Mouse (Mus musculus): ENCODE data around the gene Gm20604. TPM values are rescaled to one million over a fixed set of nuclear protein-coding genes. Genes with fewer than 3 reads are reported as not detected.

Gm20604 gene
- polyA plus RNA-seq, 1 experiment: 4.2 TPM

GRCm38 (mm10) chr12:102744839-102745238 lies 13.6 kb downstream of the Gm20604 start:
- Histone ChIP-seq H3K27me3 (ENCODE audit: control insufficient read depth, insufficient read depth, low read length) (no peaks in the 10 kb centered on the region), H3K4me1 (replicated peaks; ENCODE audit: control insufficient read depth, insufficient read depth, low read length) (peaks cover 10% of the 10 kb centered on the region), H3K4me3 (ENCODE audit: control insufficient read depth, insufficient read depth, low read length) (no peak overlapping the region), H3K27ac (ENCODE audit: control insufficient read depth, insufficient read depth, low read length) (no peak overlapping the region), H3K36me3 (ENCODE audit: control insufficient read depth, insufficient read depth, low read length) (0 out of 2 replicates have a peak, but pooled peaks cover 3% of the 10 kb centered on the region)
- 7% methylated on average over 6 of the region's 6 CpGs for WGBS
- TF ChIP-seq POLR2A (IDR thresholded peaks at IDR 0.05; ENCODE audit: control insufficient read depth, extremely low read depth, insufficient read depth, low read length, poor library complexity): no peak
- TF ChIP-seq CTCF (IDR thresholded peaks at IDR 0.05; ENCODE audit: borderline replicate concordance, control insufficient read depth, extremely low read depth, insufficient read depth, low read length, poor library complexity): no peak
- DNase-seq: no peak

GRCm38 (mm10) chr12:102743589-102744574 lies 14.6 kb downstream of the Gm20604 start, which contains the start of the genes Moap1 and Tmem251:
TSS of gene Moap1 (minus strand) at chr12:102743661.
TSS of gene Tmem251 (plus strand) at chr12:102743762.
- H3K4me3 ChIP-seq (ENCODE audit: control insufficient read depth, insufficient read depth, low read length): peak within 1 kb of the TSS; percentile 75
- peaks cover 10% of the 10 kb centered on the region for H3K4me1 ChIP-seq (replicated peaks; ENCODE audit: control insufficient read depth, insufficient read depth, low read length)
- 0 out of 2 replicates have a peak, but pooled peaks cover 3% of the 10 kb centered on the region for H3K36me3 ChIP-seq (ENCODE audit: control insufficient read depth, insufficient read depth, low read length)
- peak; percentile 76 for TF ChIP-seq POLR2A (IDR thresholded peaks at IDR 0.05; ENCODE audit: control insufficient read depth, extremely low read depth, insufficient read depth, low read length, poor library complexity)
- TF ChIP-seq CTCF (IDR thresholded peaks at IDR 0.05; ENCODE audit: borderline replicate concordance, control insufficient read depth, extremely low read depth, insufficient read depth, low read length, poor library complexity): 0 out of 2 replicates have a peak, but pooled peaks have one; percentile 10
- no peaks in the 10 kb centered on the region for H3K27me3 ChIP-seq (ENCODE audit: control insufficient read depth, insufficient read depth, low read length)
- DNase-seq: peak; percentile 90
- WGBS: under 1% methylated on average over 63 of the region's 63 CpGs
- H3K27ac ChIP-seq (ENCODE audit: control insufficient read depth, insufficient read depth, low read length): peak within 1 kb of the TSS; percentile 13; the same call in 1 of the 2 replicates

- 1% methylated on average over 33 of the region's 33 CpGs for WGBS
- Histone ChIP-seq H3K27me3 (ENCODE audit: control insufficient read depth, insufficient read depth, low read length) (no peaks in the 10 kb centered on the region), H3K36me3 (ENCODE audit: control insufficient read depth, insufficient read depth, low read length) (0 out of 2 replicates have a peak, but pooled peaks cover 3% of the 10 kb centered on the region), H3K4me3 (ENCODE audit: control insufficient read depth, insufficient read depth, low read length) (peak overlapping the region; percentile 75), H3K27ac (ENCODE audit: control insufficient read depth, insufficient read depth, low read length) (peak overlapping the region; percentile 13; the same call in 1 of the 2 replicates), H3K4me1 (replicated peaks; ENCODE audit: control insufficient read depth, insufficient read depth, low read length) (peaks cover 10% of the 10 kb centered on the region)
- TF ChIP-seq POLR2A (IDR thresholded peaks at IDR 0.05; ENCODE audit: control insufficient read depth, extremely low read depth, insufficient read depth, low read length, poor library complexity) (no peak), CTCF (IDR thresholded peaks at IDR 0.05; ENCODE audit: borderline replicate concordance, control insufficient read depth, extremely low read depth, insufficient read depth, low read length, poor library complexity) (no peak)
- DNase-seq: no peak
These were observed 15.4 kb downstream of the Gm20604 start for GRCm38 (mm10) chr12:102743036-102743588.

GRCm38 (mm10) chr12:102742056-102742455 lies 16.4 kb downstream of the Gm20604 start:
- DNase-seq: no peak

GRCm38 (mm10) chr12:102740285-102740684 lies 18.2 kb downstream of the Gm20604 start:
- no peaks in the 10 kb centered on the region for H3K27me3 ChIP-seq (ENCODE audit: control insufficient read depth, insufficient read depth, low read length)
- DNase-seq: peak; percentile 51
- TF ChIP-seq CTCF (IDR thresholded peaks at IDR 0.05; ENCODE audit: borderline replicate concordance, control insufficient read depth, extremely low read depth, insufficient read depth, low read length, poor library complexity) (no peak), POLR2A (IDR thresholded peaks at IDR 0.05; ENCODE audit: control insufficient read depth, extremely low read depth, insufficient read depth, low read length, poor library complexity) (no peak)
- H3K4me1 ChIP-seq (replicated peaks; ENCODE audit: control insufficient read depth, insufficient read depth, low read length): peaks cover 8% of the 10 kb centered on the region
- no peak overlapping the region for H3K27ac ChIP-seq (ENCODE audit: control insufficient read depth, insufficient read depth, low read length)
- no peaks in the 10 kb centered on the region for H3K36me3 ChIP-seq (ENCODE audit: control insufficient read depth, insufficient read depth, low read length)
- 67% methylated on average over 3 of the region's 3 CpGs for WGBS
- H3K4me3 ChIP-seq (ENCODE audit: control insufficient read depth, insufficient read depth, low read length): no peak overlapping the region

More at GRCm38 (mm10) chr12:102742056-102742455, 16.4 kb downstream of the Gm20604 start:
- 98% methylated on average over 7 of the region's 7 CpGs for WGBS
- Histone ChIP-seq H3K27ac (ENCODE audit: control insufficient read depth, insufficient read depth, low read length) (no peak overlapping the region), H3K4me3 (ENCODE audit: control insufficient read depth, insufficient read depth, low read length) (no peak overlapping the region), H3K4me1 (replicated peaks; ENCODE audit: control insufficient read depth, insufficient read depth, low read length) (peaks cover 10% of the 10 kb centered on the region), H3K27me3 (ENCODE audit: control insufficient read depth, insufficient read depth, low read length) (no peaks in the 10 kb centered on the region), H3K36me3 (ENCODE audit: control insufficient read depth, insufficient read depth, low read length) (0 out of 2 replicates have a peak, but pooled peaks cover 3% of the 10 kb centered on the region)
- TF ChIP-seq CTCF (IDR thresholded peaks at IDR 0.05; ENCODE audit: borderline replicate concordance, control insufficient read depth, extremely low read depth, insufficient read depth, low read length, poor library complexity) (no peak), POLR2A (IDR thresholded peaks at IDR 0.05; ENCODE audit: control insufficient read depth, extremely low read depth, insufficient read depth, low read length, poor library complexity) (no peak)

DNA sequence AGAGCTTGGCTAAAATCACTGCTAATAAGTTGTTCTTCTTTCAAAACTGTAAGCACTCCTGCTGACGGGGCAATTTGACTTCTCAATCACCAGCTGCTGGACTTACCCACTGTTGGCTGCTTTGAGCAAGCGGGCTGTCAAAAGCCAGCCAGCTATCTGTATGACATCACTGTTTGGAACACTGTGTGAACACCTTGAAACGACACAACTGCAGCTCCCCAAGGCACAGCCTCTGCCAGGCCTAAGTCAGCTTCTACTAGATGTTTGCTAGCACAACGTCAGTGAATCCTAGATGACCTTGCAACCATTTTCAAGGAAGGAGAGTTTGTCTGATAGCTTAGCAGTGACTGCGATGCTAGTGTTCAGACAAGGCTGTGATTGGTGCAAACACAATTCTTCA lies 19.4 kb downstream of the Gm20604 start:
- no peak for DNase-seq
- H3K27ac ChIP-seq (ENCODE audit: control insufficient read depth, insufficient read depth, low read length): no peak overlapping the region
- peaks cover 5% of the 10 kb centered on the region for H3K4me1 ChIP-seq (replicated peaks; ENCODE audit: control insufficient read depth, insufficient read depth, low read length)
- TF ChIP-seq CTCF (IDR thresholded peaks at IDR 0.05; ENCODE audit: borderline replicate concordance, control insufficient read depth, extremely low read depth, insufficient read depth, low read length, poor library complexity) (no peak), POLR2A (IDR thresholded peaks at IDR 0.05; ENCODE audit: control insufficient read depth, extremely low read depth, insufficient read depth, low read length, poor library complexity) (no peak)
- WGBS: 92% methylated on average over 5 of the region's 5 CpGs
- no peaks in the 10 kb centered on the region for H3K36me3 ChIP-seq (ENCODE audit: control insufficient read depth, insufficient read depth, low read length)
- no peak overlapping the region for H3K4me3 ChIP-seq (ENCODE audit: control insufficient read depth, insufficient read depth, low read length)
- H3K27me3 ChIP-seq (ENCODE audit: control insufficient read depth, insufficient read depth, low read length): no peaks in the 10 kb centered on the region
